Mouse (Mus musculus) megakaryocyte progenitor cell, adult 5-6 weeks (primary cell): ENCODE measurements at regions not wholly inside any gene's neighbourhood (a gene's known extent, or its start where the extent isn't known, plus 50 kb on each side); places are given as distances from the start of the nearest gene placed in this dataset.
A peak's percentile ranks its signal among the peaks of the same experiment; 100 is the strongest.

Experiments
- ATAC-seq: replicated peaks from 2 replicates; pipeline ENCODE4 v1.8.0; 2016; ENCODE audit warnings: mild to moderate bottlenecking, moderate TSS enrichment, inconsistent platforms; ENCODE audit not compliant: poor library complexity

DNA sequence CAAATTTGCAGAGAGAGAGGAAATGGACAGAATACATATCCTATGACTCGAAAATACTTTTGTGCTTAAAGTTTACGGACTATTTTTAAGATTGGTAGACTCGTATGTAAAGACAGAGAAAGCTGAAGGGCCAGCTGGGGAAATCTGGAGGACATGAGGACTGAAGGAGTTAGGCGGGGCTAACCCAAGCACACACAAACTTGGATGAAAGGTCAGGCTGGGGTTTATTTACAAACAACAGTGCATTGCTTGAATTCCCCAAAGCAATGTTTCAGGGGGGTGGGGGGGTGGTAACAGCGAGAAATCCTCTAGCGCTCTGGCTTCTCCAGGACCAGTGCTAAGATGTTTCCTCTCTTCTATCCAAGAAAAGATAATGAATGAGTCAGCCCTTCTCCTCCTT lies 68.3 kb downstream of the Ptger2 start:
- ATAC-seq = no peak

DNA sequence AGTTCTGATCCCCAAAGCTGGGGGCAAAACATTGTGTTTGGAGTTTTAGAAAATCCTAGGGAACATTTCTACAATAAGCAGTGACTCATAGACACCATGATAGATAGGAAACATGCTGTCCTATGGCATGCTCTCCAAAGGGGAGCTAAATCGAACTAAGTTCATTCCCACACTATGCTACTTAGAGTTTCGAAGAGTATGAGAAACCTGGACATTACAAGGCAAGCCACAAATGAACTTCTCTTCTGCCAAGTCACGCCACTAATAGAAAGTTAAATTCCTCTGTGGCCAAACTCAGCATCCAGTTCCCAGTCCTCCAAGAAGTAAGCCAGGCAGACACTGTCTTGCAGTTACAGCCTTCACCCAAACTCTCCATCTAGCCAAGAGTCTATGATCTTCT lies 73.7 kb downstream of the Ptger2 start:
- no peak for ATAC-seq

DNA sequence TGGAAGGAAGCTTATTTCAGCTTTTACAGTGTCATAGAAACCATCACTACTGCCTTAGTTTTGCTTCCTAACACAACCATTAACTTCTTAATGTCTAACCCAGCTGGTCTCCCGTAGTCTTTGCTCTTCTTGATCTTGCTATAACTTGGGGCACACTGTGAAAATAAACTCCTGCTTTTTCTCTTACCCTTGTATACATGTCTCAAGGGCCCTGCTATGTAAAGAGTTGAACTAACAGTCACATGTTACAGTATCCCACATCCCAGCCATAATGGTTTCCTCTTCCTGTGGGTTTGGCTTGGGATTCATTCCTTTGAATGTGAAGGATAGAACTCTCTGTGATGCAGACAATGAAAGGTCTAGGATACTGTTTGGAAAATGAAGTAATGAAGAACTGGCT lies 76.5 kb downstream of the Ptger2 start:
- no peak for ATAC-seq

DNA sequence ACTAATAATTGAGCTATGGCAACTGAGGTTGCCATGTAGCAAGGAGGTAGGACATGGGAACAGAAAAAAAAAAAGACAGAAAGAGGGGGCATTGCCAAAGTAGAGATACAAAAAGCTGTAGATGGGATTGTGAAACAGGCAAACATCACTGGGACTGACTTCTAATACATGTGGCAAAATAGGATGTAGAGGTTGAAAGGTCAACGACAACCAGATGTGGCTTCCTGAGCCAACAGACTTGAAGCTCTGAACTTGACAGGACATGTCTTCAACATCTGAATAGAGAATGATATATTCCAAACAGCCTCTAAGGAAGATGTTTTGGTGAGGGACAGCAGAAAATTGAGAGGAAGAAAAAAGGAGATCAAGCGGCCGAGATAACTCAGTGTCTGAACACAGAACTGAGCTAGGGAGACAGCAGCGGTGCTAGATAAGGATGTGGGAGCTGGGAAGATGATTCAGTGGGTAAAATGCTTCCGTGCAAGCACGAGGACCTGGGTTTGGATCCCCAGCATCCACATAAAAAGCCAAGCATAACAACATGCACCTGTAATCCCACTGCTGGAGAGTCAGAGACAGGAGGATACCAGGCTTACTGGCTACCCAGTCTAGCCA lies 81.7 kb downstream of the Ptger2 start:
- peak; percentile 39 for ATAC-seq

DNA sequence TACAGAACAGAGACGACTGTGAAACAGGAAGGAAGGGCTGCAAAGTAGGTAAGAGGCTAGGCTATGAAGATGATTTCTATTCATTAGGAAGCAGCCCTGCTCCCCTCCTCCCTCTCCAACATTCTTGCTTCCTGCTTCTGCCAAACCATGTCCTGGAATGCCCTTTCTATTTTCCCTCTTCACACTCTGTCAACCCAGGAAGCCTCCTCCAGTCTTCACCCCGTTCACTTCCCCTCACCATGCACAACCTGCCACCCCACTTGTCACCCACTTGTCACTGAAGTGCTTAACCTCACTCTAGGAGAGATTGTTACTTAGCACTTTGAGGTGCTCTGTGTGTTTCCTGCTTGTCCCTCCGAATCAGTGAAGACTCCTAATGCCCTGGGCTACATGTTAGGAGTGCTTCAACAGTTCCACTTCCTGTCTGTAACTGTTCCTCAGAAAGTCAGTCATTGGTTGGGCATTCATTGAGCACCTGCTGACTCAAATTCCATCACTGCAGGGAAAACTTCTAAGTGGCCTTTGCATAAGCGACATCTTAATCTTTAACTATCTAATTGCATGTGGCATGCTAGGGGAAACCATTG lies 87.0 kb downstream of the Ptger2 start:
- peak; percentile 36 for ATAC-seq

DNA sequence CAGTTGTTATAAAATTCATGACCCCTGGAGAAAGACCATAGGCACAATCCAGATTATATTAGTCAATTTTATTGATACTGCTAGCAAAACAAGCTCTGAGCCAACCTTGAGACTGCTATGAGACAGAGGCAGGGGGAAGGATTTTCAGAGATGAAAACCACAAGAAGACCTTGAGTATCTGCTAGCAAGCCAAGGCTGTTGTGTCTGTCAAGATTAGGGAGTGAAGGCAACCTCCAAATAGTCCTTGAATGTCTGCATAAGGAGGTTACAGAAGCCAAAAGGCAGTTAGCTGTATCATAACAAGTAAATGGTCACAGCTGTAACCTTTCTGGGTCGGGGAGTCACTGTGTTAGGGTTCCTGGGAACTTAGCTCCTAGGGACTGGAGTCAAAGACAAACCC lies 89.2 kb downstream of the Ptger2 start:
- no peak for ATAC-seq

DNA sequence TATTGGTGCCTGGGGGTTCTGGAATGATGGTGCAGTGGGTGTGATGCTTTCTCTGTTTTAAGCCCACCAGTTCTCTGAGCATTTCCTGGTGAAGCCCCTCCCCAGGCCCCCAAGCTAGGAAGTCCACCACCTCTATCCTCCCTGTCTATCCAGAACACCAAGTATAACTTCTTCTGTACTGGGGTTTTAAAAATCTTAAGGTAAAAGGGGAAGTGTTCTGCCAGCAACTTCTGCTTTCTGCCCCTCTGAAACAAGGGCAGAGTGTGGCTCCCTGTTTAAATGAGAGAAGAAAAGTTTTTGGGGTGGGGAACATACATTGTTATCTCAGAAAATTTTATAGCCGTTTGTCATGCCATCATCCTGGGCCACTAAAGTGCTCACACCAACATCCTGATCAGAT lies 91.8 kb downstream of the Ptger2 start:
- peak; percentile 63 for ATAC-seq

DNA sequence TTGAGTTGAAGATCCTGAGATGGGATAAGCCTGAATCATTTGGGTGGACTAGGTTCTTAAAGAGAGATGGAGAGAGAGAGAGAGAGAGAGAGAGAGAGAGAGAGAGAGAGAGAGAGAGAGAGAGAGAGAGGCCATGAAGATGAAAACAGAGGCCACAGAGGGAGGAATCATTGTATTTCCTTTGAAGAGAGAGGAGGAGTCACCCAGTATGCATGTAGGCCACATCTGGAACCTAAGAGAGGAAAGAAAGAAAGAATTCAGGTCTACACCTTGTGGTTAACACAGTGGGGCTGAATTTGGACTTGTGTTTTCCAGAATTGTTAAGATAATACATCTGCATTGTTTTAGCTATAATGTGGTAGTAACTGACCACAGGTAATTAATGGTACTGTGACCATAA lies 92.2 kb downstream of the Ptger2 start:
- no peak for ATAC-seq

DNA sequence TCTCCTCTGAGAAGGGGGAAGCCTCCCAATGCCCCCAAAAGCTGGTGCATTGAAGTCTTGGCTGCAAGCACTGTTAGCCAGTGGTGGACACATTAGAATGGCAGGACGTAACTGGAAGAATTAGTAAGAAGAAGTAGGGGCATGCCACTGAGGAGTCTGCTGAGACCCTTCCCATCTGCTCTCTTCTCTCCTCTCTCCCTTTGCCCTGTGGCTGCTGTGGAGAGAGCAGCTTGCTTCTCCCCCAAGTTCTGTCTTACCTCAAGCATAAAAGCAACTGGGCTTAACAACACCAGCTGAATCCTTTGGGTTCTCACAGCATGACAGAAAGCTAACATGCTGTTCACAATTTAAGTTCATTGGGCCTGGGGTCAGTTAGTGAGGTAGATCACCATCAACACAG lies 95.1 kb downstream of the Ptger2 start:
- ATAC-seq = no peak
